Mouse (Mus musculus): ENCODE measurements around the gene Rbm25.

- TF ChIP-seq POLR2A (IDR thresholded peaks at IDR 0.05; ENCODE audit: insufficient read length, low read depth) (no peak), MAX (IDR thresholded peaks at IDR 0.05; ENCODE audit: low read depth) (no peak), POLR2AphosphoS2 (IDR thresholded peaks at IDR 0.05; ENCODE audit: insufficient read length, low read depth) (no peak), E2F4 (IDR thresholded peaks at IDR 0.05; ENCODE audit: insufficient read depth) (no peak), REST (IDR thresholded peaks at IDR 0.05; ENCODE audit: insufficient read depth, insufficient read length) (no peak), TCF3 (IDR thresholded peaks at IDR 0.05; ENCODE audit: insufficient read length, low read depth) (no peak), MYOD1 (IDR thresholded peaks at IDR 0.05; ENCODE audit: control insufficient read depth in 1 of 3, insufficient read length in 2 of 3, low read depth in 2 of 3) (no peak), USF1 (IDR thresholded peaks at IDR 0.05; ENCODE audit: low read depth) (no peak)
Measured at GRCm38 (mm10) chr12:83602285-83602684, 28.8 kb upstream of the Rbm25 start.

Data from myocyte (in vitro differentiated cells).